In genomic region chr13:52985508-52986214, GRCm38 (mm10) we compare ENCODE assay signal across 18 mouse cellular contexts. TPM values are rescaled to one million over a fixed set of nuclear protein-coding genes. Genes with fewer than 3 reads are reported as not detected.
DNase-seq lines count a peak whose midpoint lies in the region; ATAC-seq and TF ChIP-seq lines count a peak whose summit lies in the region.
"Had no signal": no experiment of that assay in that cellular context is flagged by ENCODE, and none has a peak within 500 bp of the region (broad histone marks: within the 10 kb centered on the region; RNA-seq: fewer than 3 reads in every experiment).

No protein-coding gene starts in this region.

- H3K9ac ChIP-seq in CH12.LX (ENCODE audit: insufficient read depth, low read depth) = no peak overlapping the region
- peak overlapping the region; percentile 30; the same call in 1 of the 2 replicates for H3K9ac ChIP-seq in liver, postnatal 0 days (replicated peaks)
- H3K9ac ChIP-seq: heart, embryonic 13.5 days; intestine, embryonic 15.5 days; liver, embryonic 13.5 days had no signal

- peak overlapping the region; percentile 47 for H3K4me2 ChIP-seq in CH12.LX (ENCODE audit: insufficient read depth, low read depth, poor library complexity, severe bottlenecking)
- peak overlapping the region; percentile 42; the same call in 1 of the 2 replicates for H3K4me2 ChIP-seq in liver, postnatal 0 days (ENCODE audit: low read depth, low read length)
- H3K4me2 ChIP-seq: heart, embryonic 13.5 days; intestine, embryonic 15.5 days; liver, embryonic 13.5 days; midbrain, embryonic 11.5 days had no signal

- no peaks in the 10 kb centered on the region for H3K36me3 ChIP-seq in CH12.LX (replicated peaks in 1 of 2; ENCODE audit: control insufficient read depth in 1 of 2, insufficient read depth in 1 of 2, low read length in 1 of 2)
- H3K36me3 ChIP-seq in liver, postnatal 0 days (replicated peaks; ENCODE audit: insufficient read depth, low read length) = no peaks in the 10 kb centered on the region
- H3K36me3 ChIP-seq: forebrain, embryonic 10.5 days; G1E; heart, embryonic 13.5 days; intestine, embryonic 15.5 days; liver, embryonic 13.5 days had no signal

- no peaks in the 10 kb centered on the region for H3K9me3 ChIP-seq in CH12.LX (replicated peaks; ENCODE audit: low read length)
- H3K9me3 ChIP-seq in liver, postnatal 0 days (ENCODE audit: low read length) = no peaks in the 10 kb centered on the region
- H3K9me3 ChIP-seq: forebrain, embryonic 10.5 days; heart, embryonic 13.5 days; intestine, embryonic 15.5 days; liver, embryonic 13.5 days had no signal

- H3K79me2 ChIP-seq in CH12.LX (replicated peaks; ENCODE audit: control insufficient read depth, extremely low read depth, insufficient read depth, poor library complexity, severe bottlenecking) = no peaks in the 10 kb centered on the region

- H3K4me3 ChIP-seq in CH12.LX (replicated peaks in 1 of 3; ENCODE audit: low read depth in 2 of 3, low read length in 2 of 3, poor library complexity in 1 of 3) = no peak overlapping the region
- 0 out of 2 replicates have a peak overlapping the region, but pooled peaks have one; percentile 20 for H3K4me3 ChIP-seq in liver, postnatal 0 days (ENCODE audit: low read depth, low read length)
- H3K4me3 ChIP-seq: forebrain, embryonic 10.5 days; heart, embryonic 13.5 days; intestine, embryonic 15.5 days; liver, embryonic 13.5 days; myocyte had no signal

- WGBS in liver, postnatal 0 days (ENCODE audit: insufficient replicate concordance) = 54% methylated on average over 12 of the region's 12 CpGs

- H3K27ac ChIP-seq in CH12.LX (ENCODE audit: insufficient read depth, low read depth) = no peak overlapping the region
- H3K27ac ChIP-seq in liver, postnatal 0 days (ENCODE audit: low read depth) = peak overlapping the region; percentile 87
- H3K27ac ChIP-seq: forebrain, embryonic 10.5 days; heart, embryonic 13.5 days; intestine, embryonic 15.5 days; liver, embryonic 13.5 days had no signal

- DNase-seq in adrenal gland, postnatal 10 days = peak; percentile 35
- no peak for DNase-seq in adrenal gland, postnatal 25 days
- no peak for DNase-seq in CH12.LX (ENCODE audit: extremely low read depth)
- DNase-seq in liver, postnatal 0 days = peak; percentile 60
- DNase-seq in heart, postnatal 25 days (ENCODE audit: low spot score) = no peak
- DNase-seq in frontal cortex, postnatal 25 days (ENCODE audit: low spot score in 2 of 2) = no peak
- DNase-seq in gastrocnemius, postnatal 25 days = no peak
- DNase-seq: cerebellum, adult 8-10 months; kidney, postnatal 10 days; liver, embryonic 13.5 days; thymus, postnatal 36 days had no signal

- peaks cover 2% of the 10 kb centered on the region for H3K27me3 ChIP-seq in CH12.LX (replicated peaks)
- H3K27me3 ChIP-seq in liver, postnatal 0 days (ENCODE audit: insufficient read depth, low read length) = peaks cover 12% of the 10 kb centered on the region
- H3K27me3 ChIP-seq: heart, embryonic 13.5 days; intestine, embryonic 15.5 days had no signal

- peak; percentile 44 for TF ChIP-seq EP300 in CH12.LX (IDR thresholded peaks at IDR 0.05; ENCODE audit: low read length)
- peak; percentile 71 for TF ChIP-seq EP300 in liver, postnatal 0 days (IDR thresholded peaks at IDR 0.05; ENCODE audit: low read depth)

- dilution Hi-C loops in CH12.LX (cut with MboI; ENCODE audit: extremely low pct_ligation_motif_present, extremely low pct_unique_long_range_greater_than_20kb, low sequenced_read_pairs) = no loop called here

- in situ Hi-C loops in CH12.LX (cut with MboI; ENCODE audit: low pct_ligation_motif_present, low pct_unique_long_range_greater_than_20kb, low sequenced_read_pairs) = loop anchor here (5.0 to 25.0 kb wide), 4 partner anchors 112 to 1148 kb away; partner anchors contain the start of gene Gadd45g

- intact Hi-C loops in heart, postnatal 25 days (cut with DNase I) = no loop called here

- TF ChIP-seq RAD21 in CH12.LX (IDR thresholded peaks at IDR 0.05; ENCODE audit: low read depth, low read length) = no peak; the same call in none of the 2 replicates

- H3K4me1 ChIP-seq in CH12.LX (ENCODE audit: control insufficient read depth in 1 of 2, insufficient read depth in 2 of 2) = peaks cover 0 to 7% of the 10 kb centered on the region in 2 experiments; a peak in 2 of 4 replicates
- H3K4me1 ChIP-seq in liver, postnatal 0 days (ENCODE audit: insufficient read depth) = peaks cover 5% of the 10 kb centered on the region

- ATAC-seq in liver, postnatal 0 days = no peak
- peak; percentile 38 for ATAC-seq in megakaryocyte progenitor cell, adult 5-6 weeks (replicated peaks; ENCODE audit: poor library complexity)
- ATAC-seq: intestine, embryonic 15.5 days had no signal

- no peak for TF ChIP-seq CTCF in CH12.LX (conservative IDR thresholded peaks at IDR 0.05 in 1 of 2, IDR thresholded peaks at IDR 0.05 in 1 of 2; ENCODE audit: low read depth in 2 of 2, low read length in 2 of 2)
- TF ChIP-seq CTCF in liver, postnatal 0 days (IDR thresholded peaks at IDR 0.05; ENCODE audit: low read depth) = no peak

- TF ChIP-seq POLR2A in CH12.LX (IDR thresholded peaks at IDR 0.05; ENCODE audit: low read depth, low read length) = no peak

TF ChIP-seq in CH12.LX, 34 proteins besides CTCF, POLR2A, EP300 and RAD21:
- no peak for TF ChIP-seq GABPA (IDR thresholded peaks at IDR 0.05; ENCODE audit: insufficient replicate concordance, low read depth, low read length)
- TF ChIP-seq JUN (IDR thresholded peaks at IDR 0.05; ENCODE audit: insufficient read depth, low read depth, low read length) = no peak; the same call in 1 of the 2 replicates
- TF ChIP-seq MAFK (IDR thresholded peaks at IDR 0.05; ENCODE audit: insufficient replicate concordance, low read length) = no peak
- 0 out of 2 replicates have a peak, but pooled peaks have one; percentile 25 for TF ChIP-seq ETS1 (conservative IDR thresholded peaks at IDR 0.05; ENCODE audit: low read depth, low read length)
- no peak for TF ChIP-seq ZNF384 (IDR thresholded peaks at IDR 0.05; ENCODE audit: low read depth, low read length)
- 0 out of 2 replicates have a peak, but pooled peaks have one; percentile 47 for TF ChIP-seq MAZ (IDR thresholded peaks at IDR 0.05; ENCODE audit: low read depth, low read length)
- TF ChIP-seq BHLHE40 (IDR thresholded peaks at IDR 0.05; ENCODE audit: low read depth, low read length) = peak; percentile 48
- no peak for TF ChIP-seq KAT2A (IDR thresholded peaks at IDR 0.05; ENCODE audit: insufficient replicate concordance, low read length)
- peak; percentile 52; the same call in 1 of the 2 replicates for TF ChIP-seq MYC (IDR thresholded peaks at IDR 0.05; ENCODE audit: low read depth, low read length)
- TF ChIP-seq MAX (IDR thresholded peaks at IDR 0.05; ENCODE audit: low read length) = 0 out of 2 replicates have a peak, but pooled peaks have one; percentile 13
- TF ChIP-seq JUND (conservative IDR thresholded peaks at IDR 0.05; ENCODE audit: low read depth, low read length) = peak; percentile 53
- no peak; the same call in 1 of the 2 replicates for TF ChIP-seq SMC3 (IDR thresholded peaks at IDR 0.05; ENCODE audit: low read depth, low read length)
- peak; percentile 87 for TF ChIP-seq IRF4 (IDR thresholded peaks at IDR 0.05; ENCODE audit: low read depth, low read length)
- peak; percentile 64; the same call in 1 of the 2 replicates for TF ChIP-seq MXI1 (IDR thresholded peaks at IDR 0.05; ENCODE audit: low read depth, low read length)
- no peak for TF ChIP-seq HCFC1 (IDR thresholded peaks at IDR 0.05; ENCODE audit: low read depth, low read length)
- 0 out of 2 replicates have a peak, but pooled peaks have one; percentile 8 for TF ChIP-seq ELF1 (IDR thresholded peaks at IDR 0.05; ENCODE audit: low read depth, low read length)
- 0 out of 2 replicates have a peak, but pooled peaks have one; percentile 19 for TF ChIP-seq MEF2A (IDR thresholded peaks at IDR 0.05; ENCODE audit: borderline replicate concordance, low read depth, low read length)

RNA-seq across cellular contexts. Expression of gene Nfil3, which starts 4.8 kb away (rescaled TPM):
- 10 to 100 TPM; 23.0 to 83.7 TPM for total RNA-seq in adrenal gland, postnatal 10 days (2021)
- 11.6 and 18.4 TPM in 2 replicates for total RNA-seq in adrenal gland, postnatal 25 days (2021)
- total RNA-seq in CH12.LX (2012; rRNA removed) (24.4 and 30.0 TPM in 2 replicates), CH12.LX (2014; rRNA removed) (23.5 and 27.8 TPM in 2 replicates)
- polyA plus RNA-seq in CH12.LX (2012; ENCODE audit: insufficient read length, low read depth) = 34.5 and 34.6 TPM in 2 replicates
- polyA plus RNA-seq in liver, postnatal 0 days (2015; fragmentation: Nextera tagmentation; extraction: Ambion mirVana) = 9.3 and 10.9 TPM in 2 replicates
- 10.0 and 19.0 TPM in 2 replicates for total RNA-seq in megakaryocyte progenitor cell, adult 5-6 weeks (2015)
- total RNA-seq in megakaryocyte progenitor cell, adult 5-6 weeks (2017) = 10.8 and 16.7 TPM in 2 replicates
- 10 to 100 TPM; 13.3 to 36.5 TPM for total RNA-seq in heart, postnatal 25 days (2021)
- 10 to 100 TPM; 21.4 to 53.7 TPM for total RNA-seq in gastrocnemius, postnatal 25 days (2021)

RNA-seq across cellular contexts. Expression of gene Auh, which starts 56.2 kb away (rescaled TPM):
- total RNA-seq in adrenal gland, postnatal 10 days (2021) = 100 to 1,000 TPM; 113 to 127 TPM
- 149 and 158 TPM in 2 replicates for total RNA-seq in adrenal gland, postnatal 25 days (2021)
- total RNA-seq in CH12.LX (2012; rRNA removed) = 59.6 and 74.1 TPM in 2 replicates
- 68.5 and 74.6 TPM in 2 replicates for total RNA-seq in CH12.LX (2014; rRNA removed)
- polyA plus RNA-seq in CH12.LX (2012; ENCODE audit: insufficient read length, low read depth) = 191 and 193 TPM in 2 replicates
- polyA plus RNA-seq in liver, postnatal 0 days (2015; fragmentation: Nextera tagmentation; extraction: Ambion mirVana) = 33.2 and 37.4 TPM in 2 replicates
- 34.3 and 35.9 TPM in 2 replicates for total RNA-seq in megakaryocyte progenitor cell, adult 5-6 weeks (2015)
- total RNA-seq in megakaryocyte progenitor cell, adult 5-6 weeks (2017) = 32.4 and 34.3 TPM in 2 replicates
- 100 to 1,000 TPM; 114 to 131 TPM for total RNA-seq in heart, postnatal 25 days (2021)
- total RNA-seq in gastrocnemius, postnatal 25 days (2021) = 10 to 100 TPM; 62.9 to 64.6 TPM

Comparison
In these comparisons a context has a peak if more than half of its experiments do, and no peak if none do; other contexts are left out.
1. DNase-seq: peak in adrenal gland, postnatal 10 days (single experiment) and liver, postnatal 0 days (single experiment); none in adrenal gland, postnatal 25 days (single experiment), CH12.LX (single experiment), heart, postnatal 25 days (single experiment), frontal cortex, postnatal 25 days (0 of 2) and gastrocnemius, postnatal 25 days (single experiment).